Mouse (Mus musculus) kidney, adult 11 months (tissue): Measurements from ENCODE around the gene Vrtn.

Source experiments
- DNase-seq: peaks from one replicate; pipeline ENCODE4 v3.0.0; 2022

The Vrtn gene

GRCm38 (mm10) chr12:84689051-84689450, 48.2 kb downstream of the Vrtn start:
- DNase-seq = no peak

GRCm38 (mm10) chr12:84691347-84691746, 50.5 kb downstream of the Vrtn start:
- DNase-seq = no peak

GRCm38 (mm10) chr12:84692141-84692540, 51.3 kb downstream of the Vrtn start:
- no peak for DNase-seq

- DNase-seq = peak; percentile 30
These were observed 57.7 kb downstream of the Vrtn start, which contains the start of gene Syndig1l for GRCm38 (mm10) chr12:84698319-84699081. Syndig1l (minus strand) TSS chr12:84698831.
